Mouse (Mus musculus) intestine, embryonic 14.5 days (tissue): ENCODE measurements around the gene Nme2. TPM values are rescaled to one million over a fixed set of nuclear protein-coding genes. Genes with fewer than 3 reads are reported as not detected.
"Not testable (repeated sequence)": the region's sequence is repeated elsewhere in the genome, so short reads cannot be mapped to it uniquely, and the experiment has no call there.

Experiments used
- ATAC-seq: fragments of 200-750 bp; cut with Nextera tagmentation; replicated peaks from 2 replicates; pipeline ENCODE4 v1.8.0; 2017; ENCODE audit warnings: low read depth, moderate number of reproducible peaks, moderate TSS enrichment, moderate library complexity; ENCODE audit not compliant: low FRiP score, low TSS enrichment
- DNase-seq: peaks from one replicate; pipeline ENCODE4 v3.0.0-alpha.2; 2018; ENCODE audit warnings: low spot score
- H3K27ac ChIP-seq: fragments of 300-500 bp; sonication (generic); 2 replicates; pipeline ENCODE4 v1.5.1; 2014; ENCODE audit warnings: low read depth, mild to moderate bottlenecking, control low read depth
- H3K27me3 ChIP-seq: fragments of 300-500 bp; sonication (generic); replicated peaks from 2 replicates; pipeline ENCODE4 v1.6.1; 2014; ENCODE audit warnings: low read length, control low read depth; ENCODE audit not compliant: control insufficient read depth, insufficient read depth
- H3K36me3 ChIP-seq: fragments of 300-500 bp; sonication (generic); 2 replicates; pipeline ENCODE4 v1.6.1; 2014; ENCODE audit warnings: low read length, control low read depth; ENCODE audit not compliant: control insufficient read depth, insufficient read depth
- H3K4me1 ChIP-seq: fragments of 300-500 bp; sonication (generic); replicated peaks from 2 replicates; pipeline ENCODE4 v1.6.1; 2014; ENCODE audit warnings: low read length, control low read depth, mixed read lengths; ENCODE audit not compliant: control insufficient read depth, insufficient read depth
- H3K4me2 ChIP-seq: fragments of 300-500 bp; sonication (generic); 2 replicates; pipeline ENCODE4 v1.6.1; 2014; ENCODE audit warnings: low read length
- H3K4me3 ChIP-seq: fragments of 300-500 bp; sonication (generic); 2 replicates; pipeline ENCODE4 v1.5.1; 2014; ENCODE audit warnings: low read depth, low read length, control low read depth, mixed read lengths
- H3K9ac ChIP-seq: fragments of 300-500 bp; sonication (generic); 2 replicates; pipeline ENCODE4 v1.6.1; 2014; ENCODE audit warnings: mild to moderate bottlenecking, low read length
- H3K9me3 ChIP-seq: fragments of 300-500 bp; sonication (generic); 2 replicates; pipeline ENCODE4 v1.6.1; 2016; ENCODE audit warnings: low read length, control low read depth; ENCODE audit not compliant: control insufficient read depth
- WGBS: fragments of 180-500 bp; shearing (Covaris S2); extraction: QIAGEN DNeasy Blood & Tissue Kit; methylation state at CpG from one replicate; pipeline ENCODE4 v1.1.7; 2014; 5-methylcytosine and 5-hydroxymethylcytosine counted together
- polyA plus RNA-seq: library from polyadenylated mRNA; unstranded; fragments of >200 nt; fragmentation: Nextera tagmentation; extraction: Ambion mirVana; gene quantifications from 2 replicates; pipeline ENCODE4 v1.2.1, GENCODE M21; 2014

Gene Nme2
- polyA plus RNA-seq, 1 experiment from 2014 or later = 270 TPM

GRCm38 (mm10) chr11:93929106-93929505, 27.0 kb downstream of the Nme2 start:
- Histone ChIP-seq H3K9me3 (no peaks in the 10 kb centered on the region), H3K27ac (no peak overlapping the region), H3K27me3 (no peaks in the 10 kb centered on the region), H3K4me1 (no peaks in the 10 kb centered on the region), H3K4me2 (no peak overlapping the region), H3K36me3 (peaks cover 88% of the 10 kb centered on the region), H3K4me3 (no peak overlapping the region), H3K9ac (no peak overlapping the region)
- no peak for ATAC-seq
- no peak for DNase-seq

- H3K9ac ChIP-seq, ATAC-seq, H3K27ac ChIP-seq, H3K9me3 ChIP-seq, H3K27me3 ChIP-seq, H3K4me3 ChIP-seq, H3K4me1 ChIP-seq, H3K4me2 ChIP-seq, DNase-seq: not testable (repeated sequence)
- H3K36me3 ChIP-seq = peaks cover 91% of the 10 kb centered on the region
- WGBS = 95% methylated on average over 2 of the region's 2 CpGs
Measured at GRCm38 (mm10) chr11:93915019-93915418, 41.0 kb downstream of the Nme2 start.

- H3K4me1 ChIP-seq = no peaks in the 10 kb centered on the region
- H3K4me3 ChIP-seq = no peak overlapping the region
Measured at GRCm38 (mm10) chr11:93911603-93912002, 44.5 kb downstream of the Nme2 start.

GRCm38 (mm10) chr11:93908829-93909228, 47.2 kb downstream of the Nme2 start:
- no peaks in the 10 kb centered on the region for H3K27me3 ChIP-seq
- no peak overlapping the region for H3K27ac ChIP-seq
- ATAC-seq = no peak
- WGBS = 86% methylated on average over 9 of the region's 9 CpGs
- no peak for DNase-seq
- no peak overlapping the region for H3K4me3 ChIP-seq
- no peaks in the 10 kb centered on the region for H3K9me3 ChIP-seq
- no peak overlapping the region for H3K4me2 ChIP-seq
- H3K36me3 ChIP-seq = peaks cover 83% of the 10 kb centered on the region
- no peaks in the 10 kb centered on the region for H3K4me1 ChIP-seq
- no peak overlapping the region for H3K9ac ChIP-seq

More at GRCm38 (mm10) chr11:93911603-93912002, 44.5 kb downstream of the Nme2 start:
- no peak for DNase-seq
- 85% methylated on average over 3 of the region's 3 CpGs for WGBS
- no peak overlapping the region for H3K9ac ChIP-seq
- no peak for ATAC-seq
- no peaks in the 10 kb centered on the region for H3K27me3 ChIP-seq
- no peak overlapping the region for H3K4me2 ChIP-seq
- no peak overlapping the region for H3K27ac ChIP-seq
- H3K36me3 ChIP-seq = peaks cover 93% of the 10 kb centered on the region
- H3K9me3 ChIP-seq = no peaks in the 10 kb centered on the region

- Histone ChIP-seq H3K4me3 (no peak overlapping the region), H3K36me3 (peaks cover 75% of the 10 kb centered on the region), H3K9me3 (no peaks in the 10 kb centered on the region), H3K4me2 (no peak overlapping the region), H3K27ac (no peak overlapping the region), H3K9ac (no peak overlapping the region), H3K4me1 (no peaks in the 10 kb centered on the region), H3K27me3 (no peaks in the 10 kb centered on the region)
- DNase-seq = no peak
- WGBS = 78% methylated on average over 3 of the region's 3 CpGs
- no peak for ATAC-seq
Measured at GRCm38 (mm10) chr11:93907839-93908238, 48.2 kb downstream of the Nme2 start.

- Histone ChIP-seq H3K27me3 (no peaks in the 10 kb centered on the region), H3K4me2 (no peak overlapping the region), H3K9ac (no peak overlapping the region), H3K27ac (no peak overlapping the region), H3K4me1 (no peaks in the 10 kb centered on the region), H3K4me3 (no peak overlapping the region), H3K36me3 (peaks cover 67% of the 10 kb centered on the region), H3K9me3 (no peaks in the 10 kb centered on the region)
- 89% methylated on average over 4 of the region's 4 CpGs for WGBS
- no peak for DNase-seq
- no peak for ATAC-seq
Measured at GRCm38 (mm10) chr11:93906834-93907233, 49.2 kb downstream of the Nme2 start.

Other genes with a start within 250 kb of the Nme2 start
- gene Utp18, start 70.5 kb downstream of the Nme2 start, polyA plus RNA-seq = 28.6 and 31.6 TPM in 2 replicates
- 20.7 and 26.2 TPM in 2 replicates for gene Mbtd1, start 70.4 kb downstream of the Nme2 start, polyA plus RNA-seq
- gene Gm20390, start 12.0 kb upstream of the Nme2 start, polyA plus RNA-seq = 465 and 494 TPM in 2 replicates
- 194 and 208 TPM in 2 replicates for gene Nme1, start 12.3 kb upstream of the Nme2 start, polyA plus RNA-seq
- 50.0 and 50.9 TPM in 2 replicates for gene Spag9, start 39.8 kb upstream of the Nme2 start, polyA plus RNA-seq